Mouse (Mus musculus): ENCODE results near the gene Mfap3. TPM values are rescaled to one million over a fixed set of nuclear protein-coding genes. Genes with fewer than 3 reads are reported as not detected.
"Not testable (repeated sequence)": the region's sequence is repeated elsewhere in the genome, so short reads cannot be mapped to it uniquely, and the experiment has no call there.

Mfap3 gene
- polyA plus RNA-seq, 1 experiment from 2014 or later = 29.1 TPM

- Histone ChIP-seq H3K36me3 (ENCODE audit: inconsistent target) (no peaks in the 10 kb centered on the region), H3K79me2 (ENCODE audit: inconsistent target) (no peaks in the 10 kb centered on the region), H3K27ac (no peak overlapping the region), H3K4me3 (ENCODE audit: inconsistent target) (no peak overlapping the region)
- WGBS (ENCODE audit: missing documents) = 53% methylated on average over 17 of the region's 18 CpGs
Observed at GRCm38 (mm10) chr11:57548618-57549550, 30.4 kb downstream of the Mfap3 start.

GRCm38 (mm10) chr11:57550230-57550629 lies 31.8 kb downstream of the Mfap3 start:
- Histone ChIP-seq H3K4me3 (ENCODE audit: inconsistent target) (no peak overlapping the region), H3K27ac (no peak overlapping the region), H3K36me3 (ENCODE audit: inconsistent target) (no peaks in the 10 kb centered on the region), H3K79me2 (ENCODE audit: inconsistent target) (no peaks in the 10 kb centered on the region)
- WGBS (ENCODE audit: missing documents) = 83% methylated on average over 2 of the region's 2 CpGs

- H3K79me2 ChIP-seq (ENCODE audit: inconsistent target) = no peaks in the 10 kb centered on the region
- H3K36me3 ChIP-seq (ENCODE audit: inconsistent target) = no peaks in the 10 kb centered on the region
- no peak overlapping the region for H3K27ac ChIP-seq
- 75% methylated on average over 8 of the region's 8 CpGs for WGBS (ENCODE audit: missing documents)
- H3K4me3 ChIP-seq (ENCODE audit: inconsistent target) = no peak overlapping the region
Observed at GRCm38 (mm10) chr11:57551016-57551415, 32.6 kb downstream of the Mfap3 start.

GRCm38 (mm10) chr11:57553015-57553780 lies 34.7 kb downstream of the Mfap3 start:
- no peak overlapping the region for H3K27ac ChIP-seq
- WGBS (ENCODE audit: missing documents) = 93% methylated on average over 9 of the region's 9 CpGs
- H3K36me3 ChIP-seq (ENCODE audit: inconsistent target) = no peaks in the 10 kb centered on the region
- no peak overlapping the region for H3K4me3 ChIP-seq (ENCODE audit: inconsistent target)
- no peaks in the 10 kb centered on the region for H3K79me2 ChIP-seq (ENCODE audit: inconsistent target)

GRCm38 (mm10) chr11:57557936-57558335 lies 39.5 kb downstream of the Mfap3 start:
- not testable (repeated sequence) for H3K36me3 ChIP-seq (ENCODE audit: inconsistent target); H3K4me3 ChIP-seq (ENCODE audit: inconsistent target); H3K27ac ChIP-seq; H3K79me2 ChIP-seq (ENCODE audit: inconsistent target)
- 96% methylated on average over 8 of the region's 10 CpGs for WGBS (ENCODE audit: missing documents)

GRCm38 (mm10) chr11:57564564-57564963 lies 46.1 kb downstream of the Mfap3 start:
- Histone ChIP-seq H3K36me3 (ENCODE audit: inconsistent target) (no peaks in the 10 kb centered on the region), H3K79me2 (ENCODE audit: inconsistent target) (no peaks in the 10 kb centered on the region), H3K4me3 (ENCODE audit: inconsistent target) (no peak overlapping the region), H3K27ac (no peak overlapping the region)
- 85% methylated on average over 12 of the region's 12 CpGs for WGBS (ENCODE audit: missing documents)

GRCm38 (mm10) chr11:57566091-57567035 lies 47.9 kb downstream of the Mfap3 start:
- Histone ChIP-seq H3K79me2 (ENCODE audit: inconsistent target) (no peaks in the 10 kb centered on the region), H3K36me3 (ENCODE audit: inconsistent target) (no peaks in the 10 kb centered on the region), H3K4me3 (ENCODE audit: inconsistent target) (no peak overlapping the region), H3K27ac (no peak overlapping the region)
- 71% methylated on average over 17 of the region's 18 CpGs for WGBS (ENCODE audit: missing documents)

- 100% methylated on average over 2 of the region's 2 CpGs for WGBS (ENCODE audit: missing documents)
Observed at GRCm38 (mm10) chr11:57568950-57569490, 50.6 kb downstream of the Mfap3 start.

GRCm38 (mm10) chr11:57571035-57571434 lies 52.6 kb downstream of the Mfap3 start:
- Histone ChIP-seq H3K79me2 (ENCODE audit: inconsistent target) (no peaks in the 10 kb centered on the region), H3K27ac (no peak overlapping the region), H3K4me3 (ENCODE audit: inconsistent target) (no peak overlapping the region), H3K36me3 (ENCODE audit: inconsistent target) (no peaks in the 10 kb centered on the region)
- WGBS (ENCODE audit: missing documents) = 93% methylated on average over 3 of the region's 3 CpGs

More at GRCm38 (mm10) chr11:57568950-57569490, 50.6 kb downstream of the Mfap3 start:
- Histone ChIP-seq H3K27ac (no peak overlapping the region), H3K79me2 (ENCODE audit: inconsistent target) (no peaks in the 10 kb centered on the region), H3K4me3 (ENCODE audit: inconsistent target) (no peak overlapping the region), H3K36me3 (ENCODE audit: inconsistent target) (no peaks in the 10 kb centered on the region)

- WGBS (ENCODE audit: missing documents) = 58% methylated on average over 14 of the region's 14 CpGs
- no peaks in the 10 kb centered on the region for H3K79me2 ChIP-seq (ENCODE audit: inconsistent target)
- H3K4me3 ChIP-seq (ENCODE audit: inconsistent target) = no peak overlapping the region
- H3K36me3 ChIP-seq (ENCODE audit: inconsistent target) = no peaks in the 10 kb centered on the region
- H3K27ac ChIP-seq = no peak overlapping the region
Observed at GRCm38 (mm10) chr11:57573686-57574274, 55.3 kb downstream of the Mfap3 start.

- H3K4me3 ChIP-seq (ENCODE audit: inconsistent target) = no peak overlapping the region
- H3K79me2 ChIP-seq (ENCODE audit: inconsistent target) = no peaks in the 10 kb centered on the region
- H3K27ac ChIP-seq = no peak overlapping the region
- 77% methylated on average over 6 of the region's 6 CpGs for WGBS (ENCODE audit: missing documents)
- no peaks in the 10 kb centered on the region for H3K36me3 ChIP-seq (ENCODE audit: inconsistent target)
Observed at GRCm38 (mm10) chr11:57576871-57577515, 58.5 kb downstream of the Mfap3 start.

GRCm38 (mm10) chr11:57582818-57583635 lies 64.6 kb downstream of the Mfap3 start:
- 37% methylated on average over 8 of the region's 10 CpGs for WGBS (ENCODE audit: missing documents)
- H3K79me2 ChIP-seq (ENCODE audit: inconsistent target) = no peaks in the 10 kb centered on the region

More at GRCm38 (mm10) chr11:57582818-57583635, 64.6 kb downstream of the Mfap3 start:
- no peaks in the 10 kb centered on the region for H3K36me3 ChIP-seq (ENCODE audit: inconsistent target)
- no peak overlapping the region for H3K27ac ChIP-seq
- H3K4me3 ChIP-seq (ENCODE audit: inconsistent target) = no peak overlapping the region

Measured in macrophage (primary cell).